Mouse (Mus musculus) stomach, embryonic 14.5 days (tissue): Measurements from ENCODE around the gene Vps11. TPM values are rescaled to one million over a fixed set of nuclear protein-coding genes. Genes with fewer than 3 reads are reported as not detected.

Experiments
- ATAC-seq: fragments of 200-750 bp; cut with Nextera tagmentation; 2 replicates; pipeline ENCODE4 v1.8.0; 2017; ENCODE audit warnings: low read depth, moderate TSS enrichment; ENCODE audit not compliant: insufficient number of reproducible peaks, insufficient read depth, low FRiP score
- H3K27ac ChIP-seq: fragments of 300-500 bp; sonication (generic); 2 replicates; pipeline ENCODE4 v1.5.1; 2014; ENCODE audit warnings: mild to moderate bottlenecking, low read length, moderate library complexity, mixed read lengths
- H3K27me3 ChIP-seq: fragments of 300-500 bp; sonication (generic); 2 replicates; pipeline ENCODE4 v1.6.1; 2014; ENCODE audit warnings: low read length, control low read depth, mixed read lengths; ENCODE audit not compliant: control insufficient read depth, insufficient read depth
- H3K36me3 ChIP-seq: fragments of 300-500 bp; sonication (generic); 2 replicates; pipeline ENCODE4 v1.6.1; 2014; ENCODE audit warnings: mild to moderate bottlenecking, control low read depth, low read length, moderate library complexity, mixed read lengths; ENCODE audit not compliant: control insufficient read depth, insufficient read depth
- H3K4me1 ChIP-seq: fragments of 300-500 bp; sonication (generic); 2 replicates; pipeline ENCODE4 v1.6.1; 2014; ENCODE audit warnings: low read length, control low read depth, mixed read lengths; ENCODE audit not compliant: control insufficient read depth, insufficient read depth
- H3K4me2 ChIP-seq: fragments of 300-500 bp; sonication (generic); replicated peaks from 2 replicates; pipeline ENCODE4 v1.6.1; 2014; ENCODE audit warnings: low read depth, low read length, control low read depth
- H3K4me3 ChIP-seq: fragments of 300-500 bp; sonication (generic); 2 replicates; pipeline ENCODE4 v1.5.1; 2014; ENCODE audit warnings: low read depth, low read length, control low read depth
- H3K9ac ChIP-seq: fragments of 300-500 bp; sonication (generic); replicated peaks from 2 replicates; pipeline ENCODE4 v1.6.1; 2014; ENCODE audit warnings: low read depth, mild to moderate bottlenecking, control low read depth, low read length, moderate library complexity, mixed read lengths
- H3K9me3 ChIP-seq: fragments of 300-500 bp; sonication (generic); 2 replicates; pipeline ENCODE4 v1.6.1; 2016; ENCODE audit warnings: low read depth, low read length, control low read depth; ENCODE audit not compliant: control insufficient read depth
- WGBS: fragments of 180-500 bp; shearing (Covaris S2); extraction: QIAGEN DNeasy Blood & Tissue Kit; methylation state at CpG from one replicate; pipeline ENCODE4 v1.1.7; 2014; 5-methylcytosine and 5-hydroxymethylcytosine counted together
- polyA plus RNA-seq: library from polyadenylated mRNA; unstranded; fragments of >200 nt; fragmentation: Nextera tagmentation; extraction: Ambion mirVana; gene quantifications from 2 replicates; pipeline ENCODE4 v1.2.1, GENCODE M21; 2014

The Vps11 gene
- polyA plus RNA-seq, 1 experiment from 2014 or later = 24.5 TPM

DNA sequence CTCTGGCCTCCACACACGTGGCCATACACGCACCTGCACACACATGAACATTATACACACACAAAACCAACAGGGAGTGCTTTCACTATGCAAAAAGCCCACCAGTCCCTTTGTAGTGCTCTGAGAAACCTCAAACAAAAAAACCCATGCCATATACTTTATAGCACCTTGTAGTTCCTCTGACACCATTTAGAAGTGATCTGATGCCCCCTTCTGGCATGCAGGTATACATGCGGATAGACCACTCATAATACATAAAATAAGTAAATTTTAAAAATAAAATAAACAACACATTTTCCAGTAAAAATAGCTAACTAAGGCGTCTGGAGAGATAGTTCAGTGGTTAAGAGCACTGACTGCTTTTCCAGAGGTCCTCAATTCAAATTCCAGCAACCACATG lies 4.3 kb downstream of the Vps11 start:
- no peaks in the 10 kb centered on the region for H3K9me3 ChIP-seq
- peaks cover 66% of the 10 kb centered on the region for H3K36me3 ChIP-seq
- no peak overlapping the region for H3K9ac ChIP-seq
- no peak overlapping the region for H3K4me2 ChIP-seq
- no peak overlapping the region for H3K27ac ChIP-seq
- peaks cover 5% of the 10 kb centered on the region; the same call in 1 of the 2 replicates for H3K4me1 ChIP-seq
- no peak overlapping the region for H3K4me3 ChIP-seq
- WGBS = 75% methylated on average over 4 of the region's 4 CpGs
- H3K27me3 ChIP-seq = no peaks in the 10 kb centered on the region
- no peak for ATAC-seq

DNA sequence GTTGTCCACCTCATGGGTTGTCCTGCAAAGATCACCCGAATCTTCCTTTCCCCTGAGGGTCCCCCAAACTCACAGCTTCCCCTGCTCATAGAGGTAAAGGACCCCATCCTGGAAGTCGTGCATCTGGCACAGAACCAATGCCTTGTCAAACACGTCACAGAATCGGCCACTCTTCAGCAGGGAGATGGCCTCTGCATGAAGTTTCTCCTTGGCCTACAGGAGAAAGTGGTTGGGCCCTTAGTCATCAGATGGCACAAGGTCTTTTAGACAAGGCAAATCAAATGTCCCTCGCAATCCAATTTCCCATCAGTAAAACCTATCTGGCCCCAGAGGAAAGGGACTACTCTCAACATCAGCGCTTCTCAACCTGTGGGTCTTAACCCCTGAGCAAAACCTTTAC lies 8.3 kb downstream of the Vps11 start:
- Histone ChIP-seq H3K27me3 (no peaks in the 10 kb centered on the region), H3K4me3 (no peak overlapping the region), H3K9ac (no peak overlapping the region), H3K4me2 (no peak overlapping the region), H3K27ac (no peak overlapping the region), H3K36me3 (peaks cover 83% of the 10 kb centered on the region), H3K4me1 (no peaks in the 10 kb centered on the region), H3K9me3 (no peaks in the 10 kb centered on the region)
- 92% methylated on average over 6 of the region's 6 CpGs for WGBS
- no peak for ATAC-seq

DNA sequence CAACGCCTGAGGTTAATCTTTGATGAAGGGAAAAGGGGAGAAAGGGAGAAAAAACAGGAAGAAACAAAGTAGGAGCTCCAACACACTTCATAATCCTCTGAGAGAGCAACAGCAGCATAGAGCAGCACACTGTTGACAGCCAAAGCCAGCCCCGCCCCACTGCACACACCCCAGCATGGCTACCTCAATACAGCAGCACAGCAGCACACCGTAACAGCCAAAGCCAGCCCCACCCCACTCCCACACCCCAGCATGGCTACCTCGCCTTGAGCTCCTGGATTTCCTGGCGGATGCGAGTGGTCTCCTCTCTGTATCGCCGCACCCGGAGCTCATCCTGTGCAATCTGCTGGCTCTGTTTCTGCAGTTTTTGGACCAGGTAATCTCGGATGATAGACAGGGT lies 9.1 kb downstream of the Vps11 start:
- H3K4me2 ChIP-seq = no peak overlapping the region
- H3K36me3 ChIP-seq = peaks cover 82% of the 10 kb centered on the region
- WGBS = 87% methylated on average over 10 of the region's 10 CpGs
- no peaks in the 10 kb centered on the region for H3K9me3 ChIP-seq
- no peak overlapping the region for H3K27ac ChIP-seq
- no peaks in the 10 kb centered on the region for H3K4me1 ChIP-seq
- no peaks in the 10 kb centered on the region for H3K27me3 ChIP-seq
- H3K4me3 ChIP-seq = no peak overlapping the region
- ATAC-seq = no peak
- no peak overlapping the region for H3K9ac ChIP-seq

DNA sequence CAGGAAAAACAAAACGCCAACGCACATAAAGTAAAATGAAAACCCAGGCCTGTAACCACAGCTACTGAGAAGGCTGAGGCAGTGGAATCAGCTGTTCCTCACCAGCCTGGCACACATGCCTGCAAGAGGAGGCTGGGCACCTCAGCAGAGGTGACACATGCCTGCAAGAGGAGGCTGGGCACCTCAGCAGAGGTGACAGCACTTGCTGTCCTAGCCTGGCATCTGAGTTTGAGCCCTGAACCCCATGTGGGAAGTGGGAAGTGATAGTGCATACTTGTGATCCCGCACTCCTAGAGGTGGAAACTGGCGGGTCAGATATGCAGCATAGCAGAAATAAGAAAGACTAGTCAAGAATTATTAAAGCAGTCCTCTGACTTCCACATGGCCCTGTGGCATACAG lies 10.1 kb downstream of the Vps11 start:
- Histone ChIP-seq H3K36me3 (peaks cover 73% of the 10 kb centered on the region), H3K4me3 (no peak overlapping the region), H3K27me3 (no peaks in the 10 kb centered on the region), H3K4me2 (no peak overlapping the region), H3K9me3 (no peaks in the 10 kb centered on the region), H3K9ac (no peak overlapping the region), H3K27ac (no peak overlapping the region), H3K4me1 (no peaks in the 10 kb centered on the region)
- WGBS = 97% methylated on average over 4 of the region's 4 CpGs
- ATAC-seq = no peak

DNA sequence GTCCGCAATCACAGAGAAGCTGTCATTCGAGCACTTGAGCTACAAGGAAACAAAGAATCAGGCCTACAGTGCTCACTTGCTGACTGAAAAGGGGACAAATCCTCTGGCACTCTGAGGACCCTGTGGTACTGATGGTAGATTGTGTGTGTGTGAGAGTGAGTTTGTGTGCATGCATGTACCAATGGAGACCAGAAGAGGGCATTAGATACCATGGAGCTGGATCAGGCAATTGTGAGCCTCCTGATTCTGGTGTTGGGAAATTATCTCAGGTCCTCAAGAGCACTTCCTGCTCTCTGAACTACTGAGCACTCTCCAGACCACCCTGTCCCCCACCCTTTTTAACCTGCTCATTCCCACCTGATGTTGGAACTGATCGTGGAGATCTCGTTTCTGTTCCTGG lies 12.9 kb downstream of the Vps11 start:
- Histone ChIP-seq H3K27ac (no peak overlapping the region), H3K27me3 (no peaks in the 10 kb centered on the region), H3K4me2 (no peak overlapping the region), H3K4me1 (no peaks in the 10 kb centered on the region), H3K9ac (no peak overlapping the region), H3K4me3 (no peak overlapping the region), H3K36me3 (peaks cover 45% of the 10 kb centered on the region), H3K9me3 (no peaks in the 10 kb centered on the region)
- WGBS = 98% methylated on average over 4 of the region's 4 CpGs
- ATAC-seq = no peak

DNA sequence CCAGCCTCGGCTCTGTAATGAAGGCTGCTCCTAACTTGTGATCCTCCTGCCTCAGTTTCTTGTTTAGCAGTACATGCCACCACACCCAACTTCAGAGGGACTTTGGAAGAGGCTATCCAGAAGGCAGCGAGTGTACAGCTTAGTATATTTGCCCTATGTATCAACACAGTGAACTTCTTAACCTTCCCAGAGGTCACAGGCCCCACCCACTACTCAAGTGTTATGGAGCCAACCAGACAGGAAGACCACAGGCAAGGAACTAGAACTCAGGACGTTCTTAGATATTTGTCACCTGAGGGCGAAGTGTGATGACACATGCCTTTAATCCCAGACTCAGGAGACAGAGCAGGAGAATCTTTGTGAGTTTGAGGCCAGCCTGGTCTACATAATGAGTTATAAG lies 13.8 kb downstream of the Vps11 start:
- ATAC-seq = no peak
- H3K9ac ChIP-seq = no peak overlapping the region
- no peaks in the 10 kb centered on the region for H3K27me3 ChIP-seq
- no peaks in the 10 kb centered on the region for H3K9me3 ChIP-seq
- H3K27ac ChIP-seq = no peak overlapping the region
- WGBS = 86% methylated on average over 4 of the region's 4 CpGs
- peaks cover 36% of the 10 kb centered on the region for H3K36me3 ChIP-seq
- H3K4me2 ChIP-seq = no peak overlapping the region
- peaks cover 6% of the 10 kb centered on the region; the same call in 1 of the 2 replicates for H3K4me1 ChIP-seq
- no peak overlapping the region for H3K4me3 ChIP-seq

DNA sequence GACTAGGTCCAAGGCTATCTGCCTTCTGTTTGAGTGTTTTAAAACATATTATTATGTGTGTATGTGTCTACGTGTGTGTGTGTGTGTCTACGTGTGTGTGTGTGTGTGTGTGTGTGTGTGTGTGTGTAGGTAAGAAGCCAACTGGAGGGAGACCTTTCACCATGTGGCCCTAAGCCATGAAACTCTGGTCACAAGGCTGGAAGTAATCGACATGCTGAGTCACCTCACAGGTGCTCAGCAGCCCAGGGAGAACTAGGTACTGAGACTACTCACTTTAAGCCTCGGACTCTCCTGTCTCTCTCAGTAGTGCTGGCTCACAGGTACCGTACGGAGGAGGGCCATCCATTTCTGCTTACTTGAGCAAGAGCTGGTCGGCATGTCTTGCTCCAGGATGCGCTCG lies 14.3 kb downstream of the Vps11 start:
- Histone ChIP-seq H3K4me1 (peaks cover 6% of the 10 kb centered on the region; the same call in 1 of the 2 replicates), H3K4me2 (no peak overlapping the region), H3K27ac (no peak overlapping the region), H3K9me3 (no peaks in the 10 kb centered on the region), H3K4me3 (no peak overlapping the region), H3K27me3 (no peaks in the 10 kb centered on the region), H3K9ac (no peak overlapping the region), H3K36me3 (peaks cover 31% of the 10 kb centered on the region)
- WGBS = 90% methylated on average over 9 of the region's 9 CpGs
- no peak for ATAC-seq

DNA sequence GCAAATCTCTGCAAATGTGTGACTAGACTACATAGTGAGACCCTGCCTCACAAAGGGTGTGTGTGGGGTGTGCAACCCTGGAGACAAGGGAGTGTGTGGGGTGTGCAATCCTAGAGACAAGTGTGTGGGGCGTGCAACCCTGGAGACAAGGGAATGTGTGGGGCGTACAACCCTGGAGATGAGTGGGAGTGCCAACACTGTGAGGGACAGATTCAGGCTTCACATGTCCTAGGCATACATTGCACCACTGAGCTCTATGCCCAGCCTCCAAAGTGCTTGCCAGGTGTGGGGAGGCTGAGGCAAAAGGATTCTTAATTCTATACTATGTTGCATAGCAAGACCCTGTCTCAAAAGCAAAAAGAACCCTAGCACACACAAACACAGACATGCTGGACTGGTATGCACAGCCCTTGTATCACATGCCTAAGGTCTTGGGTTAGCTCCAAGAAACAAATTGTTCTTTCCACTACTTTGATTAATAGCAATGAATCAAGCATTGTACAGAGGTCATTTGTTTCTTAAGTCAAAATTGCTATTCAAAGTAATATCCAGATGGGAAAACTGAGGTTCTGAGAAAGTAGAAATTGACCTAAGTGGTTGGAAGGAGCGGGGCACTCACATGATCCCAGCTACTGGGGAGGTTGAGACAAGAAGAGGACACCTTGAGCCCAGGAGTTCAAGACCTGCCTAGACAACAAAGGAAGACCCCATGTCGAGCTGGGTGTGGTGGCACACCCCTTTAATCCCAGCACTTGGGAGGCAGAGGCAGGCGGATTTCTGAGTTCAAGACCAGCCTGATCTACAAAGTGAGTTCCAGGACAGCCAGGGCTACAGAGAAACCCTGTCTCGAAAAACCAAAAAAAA lies 15.7 kb downstream of the Vps11 start:
- no peak overlapping the region for H3K9ac ChIP-seq
- H3K9me3 ChIP-seq = no peaks in the 10 kb centered on the region
- 87% methylated on average over 6 of the region's 6 CpGs for WGBS
- ATAC-seq = no peak
- no peaks in the 10 kb centered on the region for H3K27me3 ChIP-seq
- H3K36me3 ChIP-seq = peaks cover 19% of the 10 kb centered on the region
- H3K27ac ChIP-seq = no peak overlapping the region
- H3K4me2 ChIP-seq = no peak overlapping the region
- H3K4me3 ChIP-seq = no peak overlapping the region
- H3K4me1 ChIP-seq = peaks cover 6% of the 10 kb centered on the region; the same call in 1 of the 2 replicates
